Mouse (Mus musculus): ENCODE measurements around the gene Vgf.

Vgf gene

DNA sequence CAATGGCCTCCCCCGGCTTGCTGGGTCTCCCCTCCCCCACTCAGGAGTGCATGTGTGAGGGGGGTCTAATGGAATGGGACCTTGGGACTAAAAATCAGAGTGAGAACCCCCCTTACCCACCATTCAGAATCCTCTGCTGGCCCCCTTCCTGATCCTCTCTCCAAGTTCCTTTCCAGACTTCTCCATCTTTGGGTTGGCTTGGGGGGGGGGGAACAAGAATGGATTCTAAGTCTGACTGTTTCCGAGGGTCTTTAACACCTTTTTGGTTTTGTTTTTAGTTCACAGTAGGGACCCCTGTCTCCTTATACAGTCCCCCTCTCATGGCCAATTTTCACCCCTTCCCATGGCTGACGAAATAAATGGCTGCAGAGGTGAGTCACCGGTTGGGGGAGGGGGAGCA is at the start of gene Vgf:
Gene Vgf, plus strand, starts transcription at position 301 of the 400 bp plus-strand sequence.
- no peak for DNase-seq (ENCODE audit: low read depth, low spot score)

DNA sequence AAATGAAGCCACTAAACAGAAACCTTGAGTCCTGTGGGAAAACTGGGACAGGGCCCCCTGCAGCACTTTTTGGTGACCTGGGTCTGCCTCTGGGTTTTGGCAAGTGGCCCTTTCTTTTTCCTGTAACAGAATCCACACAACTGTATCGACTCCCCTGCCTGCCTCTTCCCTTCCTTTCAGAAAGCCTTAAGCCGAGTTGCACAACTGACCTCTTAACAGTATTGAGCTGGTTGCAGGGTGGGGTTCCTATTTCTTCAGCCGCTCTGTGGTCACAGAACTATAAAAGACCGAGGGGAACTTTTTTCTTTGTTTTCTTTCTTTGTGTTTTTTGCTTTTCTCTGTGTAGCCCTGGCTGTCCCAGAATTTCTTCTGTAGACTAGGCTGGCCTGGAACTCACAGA is 48.4 kb upstream of the Vgf start:
- DNase-seq (ENCODE audit: low read depth, low spot score), result no peak

DNA sequence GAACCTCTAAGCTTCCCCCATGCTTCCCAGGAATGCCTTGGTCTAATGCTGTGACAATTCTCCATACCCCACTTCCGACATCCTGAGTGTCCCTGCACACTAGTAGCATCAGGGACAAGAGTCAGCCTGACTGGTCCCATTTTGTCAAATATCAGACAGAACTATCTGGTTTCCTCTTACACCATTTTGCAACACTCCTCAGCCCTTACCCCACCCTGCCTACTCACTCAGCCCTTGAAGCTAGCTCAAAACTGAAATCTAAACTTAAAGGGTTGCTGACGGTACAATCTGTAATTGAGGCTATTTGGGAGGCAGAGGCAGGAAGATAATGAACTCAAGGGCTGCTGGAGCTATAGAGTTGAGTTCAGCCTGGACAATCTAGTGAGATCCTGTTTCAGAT is 46.4 kb upstream of the Vgf start:
- no peak for DNase-seq (ENCODE audit: low read depth, low spot score)

DNA sequence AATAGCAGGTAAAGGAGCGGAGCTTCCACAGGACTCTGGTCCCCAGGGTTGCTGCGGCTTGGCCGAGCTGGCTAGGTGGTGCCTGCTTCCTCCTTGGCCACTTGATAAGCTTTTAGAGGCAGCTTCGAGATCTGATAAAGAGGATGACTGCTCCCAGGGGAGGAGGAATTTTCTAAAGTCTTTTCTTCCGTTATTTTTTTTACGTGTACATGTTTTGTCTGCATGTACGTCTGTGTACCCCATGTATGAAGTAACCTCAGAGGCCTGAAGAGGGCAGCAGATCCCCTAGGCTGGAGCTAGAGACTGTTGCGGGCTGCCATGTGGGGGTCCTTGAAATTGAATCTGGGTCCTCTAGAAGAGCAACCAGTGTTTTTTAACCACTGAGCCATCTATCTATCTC is 45.2 kb upstream of the Vgf start:
- DNase-seq (ENCODE audit: low read depth, low spot score), result no peak

DNA sequence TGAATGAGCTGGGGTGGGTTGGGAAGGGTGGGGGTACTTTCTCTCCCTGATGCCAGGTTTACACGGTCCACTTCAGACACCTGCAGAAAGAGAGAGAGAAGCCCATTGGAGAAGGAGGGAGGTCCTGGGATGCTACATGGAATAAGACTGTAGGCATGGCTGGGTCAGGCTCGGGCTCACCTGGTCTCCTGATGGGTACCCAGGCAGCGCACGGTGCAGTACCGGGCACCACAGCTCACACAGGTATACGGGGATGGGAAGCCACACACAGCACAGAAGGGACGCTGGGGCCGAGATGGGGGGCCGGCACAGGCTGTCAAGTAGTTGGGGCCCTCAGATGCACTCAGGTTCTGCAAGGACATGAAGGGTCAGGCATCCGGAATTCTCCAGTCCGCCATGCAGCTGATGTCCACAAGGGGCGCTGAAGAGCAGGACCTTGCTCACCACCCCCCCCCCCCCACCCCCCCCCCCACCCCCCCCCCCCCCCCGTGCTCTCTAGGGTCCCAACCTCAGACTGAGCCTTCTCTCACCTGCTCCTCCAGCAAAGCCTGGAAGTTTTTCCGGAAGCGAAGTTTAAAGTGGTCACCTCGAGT is 43.8 kb upstream of the Vgf start:
- peak; percentile 29 for DNase-seq (ENCODE audit: low read depth, low spot score)

DNA sequence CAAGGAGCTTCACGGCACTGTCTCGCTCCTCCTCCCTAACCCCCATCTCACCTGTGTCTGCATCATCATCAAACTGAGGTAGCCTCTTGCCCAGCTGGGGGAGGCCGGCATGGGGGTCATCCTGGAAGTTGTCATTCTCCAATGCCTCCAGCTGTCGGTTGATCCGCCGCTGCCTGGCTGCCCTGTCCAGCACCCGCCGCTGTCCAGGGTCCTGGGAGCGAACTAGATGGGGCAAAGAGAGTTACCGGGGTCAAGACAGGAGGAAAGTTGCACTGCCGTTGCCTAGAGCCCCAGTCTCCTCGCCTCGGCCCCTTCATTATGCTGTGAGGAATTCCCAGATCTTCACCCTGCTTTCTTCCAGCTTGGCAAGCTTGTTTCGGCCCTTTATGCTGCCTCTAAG is 41.4 kb upstream of the Vgf start:
- DNase-seq (ENCODE audit: low read depth, low spot score), result no peak

DNA sequence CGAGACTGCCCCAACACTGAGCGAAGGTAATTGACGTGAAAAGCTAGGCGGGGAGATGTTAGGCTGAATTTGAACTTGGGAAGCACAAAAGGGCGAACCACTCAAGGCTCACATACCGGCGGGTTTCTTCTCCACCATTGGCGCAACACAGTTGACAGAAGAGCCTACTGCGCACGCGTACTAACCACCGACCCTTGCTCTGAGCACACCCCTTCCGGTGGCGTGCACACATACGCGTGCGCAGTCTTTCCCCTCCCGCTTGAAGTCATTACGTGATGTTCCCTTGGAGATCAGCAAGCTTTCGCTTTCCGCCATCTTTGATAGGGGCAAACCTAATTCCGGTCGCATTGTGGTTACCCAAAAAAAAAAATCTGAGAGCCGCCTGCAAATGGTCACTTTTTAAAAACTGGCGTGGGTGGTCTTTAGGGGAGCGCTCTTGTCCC is 39.5 kb upstream of the Vgf start, which contains the start of gene Plod3:
Gene Plod3, plus strand, starts transcription at position 325 of the 443 bp plus-strand sequence.
- DNase-seq (ENCODE audit: low read depth, low spot score), result peak; percentile 99

DNA sequence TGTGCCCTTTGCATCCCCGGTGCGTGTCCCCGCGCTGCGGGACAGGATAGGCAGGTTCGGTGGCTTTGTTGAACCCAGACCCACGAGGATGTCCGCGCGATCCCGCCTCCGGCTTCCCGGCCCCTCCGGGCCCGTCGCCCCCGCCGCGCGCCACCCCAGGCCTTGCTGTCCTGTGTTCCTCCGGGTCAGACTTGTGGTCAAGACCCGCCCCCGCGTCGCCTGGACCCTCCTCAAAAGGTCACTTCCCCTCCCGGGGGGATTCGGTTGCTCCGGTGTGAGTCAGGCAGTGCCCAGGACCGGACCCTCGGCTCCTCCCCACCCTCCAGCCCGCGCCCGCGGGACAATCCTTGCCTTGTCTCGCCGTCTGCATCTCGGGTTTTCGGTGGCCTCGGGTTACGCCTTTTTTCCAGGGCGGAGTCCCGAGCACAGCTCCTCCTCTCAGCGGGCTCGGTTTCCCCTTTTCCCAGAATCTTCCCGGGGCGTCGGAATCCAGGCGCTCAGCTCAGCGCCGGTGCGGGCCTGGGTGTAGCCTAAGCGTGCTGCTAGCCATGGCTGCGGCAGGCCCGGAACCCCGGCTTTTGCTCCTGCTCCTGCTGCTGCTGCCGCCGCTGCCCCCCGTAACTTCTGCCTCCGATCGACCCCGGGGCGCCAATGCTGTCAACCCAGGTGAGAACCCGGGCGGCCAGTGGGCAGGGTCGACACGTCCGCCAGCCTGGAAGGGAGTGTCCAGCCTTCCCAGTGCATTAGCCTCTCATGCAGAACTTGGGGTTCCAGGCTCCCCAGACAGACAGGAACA is 38.9 kb upstream of the Vgf start:
- DNase-seq (ENCODE audit: low read depth, low spot score), result peak; percentile 65

DNA sequence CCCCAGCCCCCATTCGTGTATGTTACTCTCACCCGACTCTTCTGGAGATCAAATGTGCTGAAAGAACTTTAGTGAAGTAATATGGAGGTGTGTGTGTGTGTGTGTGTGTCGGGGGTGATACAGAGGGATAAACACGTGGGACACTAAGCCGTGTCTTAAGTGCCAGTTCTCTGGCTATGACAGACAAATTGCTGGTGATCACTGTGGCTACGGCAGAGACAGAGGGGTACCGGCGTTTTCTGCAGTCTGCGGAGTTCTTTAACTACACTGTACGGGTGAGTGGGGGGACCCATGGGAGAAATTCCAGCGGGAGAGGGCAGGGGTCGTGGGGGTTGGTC is 38.3 kb upstream of the Vgf start, which contains the start of gene Znhit1:
Gene Znhit1, minus strand, starts transcription at position 88 of the 338 bp plus-strand sequence.
- DNase-seq (ENCODE audit: low read depth, low spot score), result no peak

DNA sequence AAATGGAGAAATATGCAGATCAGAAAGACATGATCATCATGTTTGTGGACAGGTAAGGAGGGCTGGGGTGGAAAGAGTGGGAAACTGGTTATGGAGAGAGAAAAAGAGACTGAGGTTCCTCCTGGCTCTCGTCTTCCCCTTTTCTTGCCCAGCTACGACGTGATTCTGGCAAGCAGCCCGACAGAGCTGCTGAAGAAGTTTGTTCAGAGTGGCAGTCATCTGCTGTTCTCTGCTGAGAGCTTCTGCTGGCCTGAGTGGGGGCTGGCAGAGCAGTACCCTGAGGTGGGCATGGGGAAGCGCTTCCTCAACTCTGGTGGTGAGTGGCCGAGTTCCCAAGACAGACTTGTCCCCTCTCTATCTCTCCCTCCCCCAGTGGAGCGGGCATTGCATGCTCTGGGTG is 37.8 kb upstream of the Vgf start:
- DNase-seq (ENCODE audit: low read depth, low spot score), result no peak

DNA sequence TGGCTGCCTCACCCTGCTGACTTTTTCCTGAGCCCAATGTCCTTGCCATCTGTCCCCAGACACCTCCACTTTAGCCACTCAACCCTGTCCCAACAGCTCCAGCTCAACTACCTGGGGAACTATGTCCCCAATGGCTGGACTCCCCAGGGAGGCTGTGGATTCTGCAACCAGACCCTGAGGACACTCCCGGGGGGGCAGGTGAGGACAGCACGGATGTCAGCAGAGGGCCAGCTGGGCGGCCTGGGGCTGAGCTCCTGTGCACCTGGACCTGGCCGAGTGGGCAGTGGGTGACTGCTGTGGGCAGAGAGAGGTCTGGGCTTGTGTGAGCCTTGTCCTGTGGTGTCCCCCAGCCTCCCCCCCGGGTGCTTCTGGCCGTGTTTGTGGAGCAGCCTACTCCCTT is 36.4 kb upstream of the Vgf start:
- no peak for DNase-seq (ENCODE audit: low read depth, low spot score)

DNA sequence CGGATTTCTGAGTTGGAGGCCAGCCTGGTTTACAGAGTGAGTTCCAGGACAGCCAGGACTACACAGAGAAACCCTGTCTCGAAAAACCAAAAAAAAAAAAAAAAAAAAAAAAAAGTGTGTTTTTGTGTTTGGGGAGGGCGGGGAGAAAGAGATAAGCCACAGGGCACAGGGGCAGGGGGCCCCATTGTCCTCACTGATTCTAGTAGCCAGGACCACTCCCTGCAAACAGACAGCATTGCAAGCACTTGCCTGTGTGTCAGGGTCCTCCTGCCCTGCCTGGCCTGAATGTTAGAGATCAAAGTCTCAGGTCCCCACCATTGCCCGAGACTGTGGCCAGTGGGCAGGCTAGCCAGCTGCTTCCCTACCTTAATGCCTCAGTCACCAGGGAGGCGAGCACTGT is 26.7 kb upstream of the Vgf start:
- DNase-seq (ENCODE audit: low read depth, low spot score), result no peak

DNA sequence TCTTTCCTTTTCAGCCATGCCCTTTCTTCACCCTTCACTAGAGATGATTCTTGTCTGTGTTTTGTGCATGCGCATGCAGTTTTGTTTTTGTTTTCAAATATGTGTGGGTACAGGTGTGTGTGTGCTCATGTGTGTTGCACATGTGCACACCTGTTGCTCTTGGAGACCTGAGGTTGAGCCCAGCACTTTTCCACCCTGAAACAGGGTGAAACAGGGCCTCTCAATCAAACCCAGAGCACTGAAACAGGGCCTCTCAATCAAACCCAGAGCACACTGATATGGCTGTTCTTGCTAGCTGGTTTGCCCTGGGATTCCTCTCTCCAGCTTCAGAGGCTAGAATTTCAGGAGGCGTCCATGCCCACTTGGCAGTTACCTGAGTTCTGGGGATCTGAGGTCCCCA is 25.6 kb upstream of the Vgf start:
- no peak for DNase-seq (ENCODE audit: low read depth, low spot score)

DNA sequence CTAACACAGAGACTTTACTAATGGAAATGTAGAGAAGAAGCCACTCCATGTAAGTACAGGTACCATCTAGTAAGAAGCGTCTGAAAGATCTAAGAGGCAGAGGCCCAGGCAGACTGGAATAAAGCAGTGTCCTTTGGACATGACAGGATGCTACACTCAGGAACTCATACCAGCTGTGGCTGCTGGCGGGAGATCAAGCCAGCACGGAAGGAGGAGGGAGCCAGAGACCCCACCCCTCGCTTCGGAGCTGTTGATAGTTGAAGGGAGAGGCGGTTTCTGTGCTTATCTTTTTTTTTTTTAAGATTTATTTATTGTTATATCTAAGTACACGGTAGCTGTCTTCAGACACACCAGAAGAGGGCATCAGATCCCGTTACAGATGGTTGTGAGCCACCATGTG is 18.9 kb upstream of the Vgf start:
- no peak for DNase-seq (ENCODE audit: low read depth, low spot score)

DNA sequence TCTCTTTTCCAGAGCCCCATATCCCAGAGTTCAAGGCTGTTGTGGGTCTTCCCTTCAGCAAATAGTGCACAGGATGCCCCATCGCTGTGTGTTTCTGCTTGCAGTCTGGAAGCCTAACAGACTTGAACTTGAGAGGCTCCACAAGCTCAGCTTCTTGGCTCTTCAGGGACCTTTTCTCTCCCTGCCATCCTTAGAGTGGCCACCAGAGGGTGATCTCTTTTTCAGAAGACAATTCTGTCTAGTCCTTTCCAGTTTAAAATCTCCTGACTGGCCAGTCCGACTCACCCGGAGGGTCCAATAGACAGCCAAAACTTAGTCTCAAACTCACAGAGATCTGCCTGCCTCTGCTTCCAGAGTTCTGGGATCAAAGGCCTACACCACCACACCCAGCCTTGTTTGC is 16.2 kb upstream of the Vgf start:
- peak; percentile 29 for DNase-seq (ENCODE audit: low read depth, low spot score)

DNA sequence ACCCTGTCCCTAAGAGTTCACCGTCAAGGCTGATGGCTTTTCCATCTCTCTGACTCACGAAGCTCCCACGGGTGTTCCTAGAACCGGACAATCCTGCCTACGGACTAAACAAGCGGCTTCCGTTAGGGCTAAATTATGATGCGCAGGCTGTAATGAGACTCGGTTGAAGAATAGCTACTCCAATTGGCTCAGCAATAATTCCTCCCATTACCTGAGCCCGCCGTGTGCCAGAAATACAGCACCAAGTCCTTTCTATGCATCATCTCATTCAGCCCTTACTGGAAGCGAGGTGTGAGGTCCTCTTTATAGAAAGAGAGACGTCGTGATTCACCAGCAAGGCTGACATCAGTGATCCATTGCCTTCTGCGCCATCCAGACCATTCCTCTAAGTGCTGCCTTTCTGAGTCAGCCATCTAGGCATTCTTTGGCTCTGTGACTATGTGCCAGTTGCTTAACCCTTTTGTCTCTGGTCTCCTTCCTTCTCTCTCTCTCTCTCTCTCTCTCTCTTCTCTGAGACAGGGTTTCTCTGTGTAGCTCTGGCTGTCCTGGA is 13.7 kb upstream of the Vgf start:
- no peak for DNase-seq (ENCODE audit: low read depth, low spot score)

DNA sequence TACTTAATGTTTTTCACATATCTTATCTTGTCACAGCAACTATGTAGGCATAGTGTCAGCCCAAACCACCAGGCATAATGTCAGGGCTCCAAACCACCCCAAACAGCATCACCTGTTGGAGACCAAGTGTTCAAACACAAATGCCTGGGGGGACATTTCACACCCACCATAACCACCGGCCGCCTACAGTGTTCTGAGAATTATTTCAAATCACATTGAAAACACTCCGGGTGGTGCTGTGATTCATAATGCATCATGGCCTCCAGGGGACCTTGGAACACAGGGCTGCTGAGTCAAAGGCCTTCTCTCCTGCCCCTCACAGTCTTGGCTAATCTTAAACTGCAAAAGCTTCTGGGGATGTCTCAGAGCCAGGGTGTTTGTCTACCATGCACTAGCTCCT is 10.3 kb upstream of the Vgf start:
- DNase-seq (ENCODE audit: low read depth, low spot score), result no peak

DNA sequence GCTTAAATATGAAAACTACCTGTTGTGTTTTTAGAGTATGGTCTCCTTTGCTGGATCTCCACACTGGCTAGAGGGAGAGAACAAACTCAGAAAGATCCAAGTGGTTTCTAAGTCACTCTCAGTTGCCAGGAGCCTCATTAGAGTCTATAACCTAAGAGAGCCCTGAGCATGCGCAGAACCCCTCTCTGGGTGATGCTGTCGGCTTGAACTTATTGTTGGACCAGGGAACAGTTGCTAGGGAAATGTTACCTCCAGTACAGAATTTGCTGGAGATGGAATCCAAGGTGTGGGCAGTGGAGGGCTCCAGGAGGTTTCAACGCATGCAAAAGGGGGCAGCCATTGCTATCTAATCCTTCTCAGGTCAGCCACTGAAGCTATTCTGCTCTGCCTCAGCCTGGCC is 1.9 kb upstream of the Vgf start:
- no peak for DNase-seq (ENCODE audit: low read depth, low spot score)

DNA sequence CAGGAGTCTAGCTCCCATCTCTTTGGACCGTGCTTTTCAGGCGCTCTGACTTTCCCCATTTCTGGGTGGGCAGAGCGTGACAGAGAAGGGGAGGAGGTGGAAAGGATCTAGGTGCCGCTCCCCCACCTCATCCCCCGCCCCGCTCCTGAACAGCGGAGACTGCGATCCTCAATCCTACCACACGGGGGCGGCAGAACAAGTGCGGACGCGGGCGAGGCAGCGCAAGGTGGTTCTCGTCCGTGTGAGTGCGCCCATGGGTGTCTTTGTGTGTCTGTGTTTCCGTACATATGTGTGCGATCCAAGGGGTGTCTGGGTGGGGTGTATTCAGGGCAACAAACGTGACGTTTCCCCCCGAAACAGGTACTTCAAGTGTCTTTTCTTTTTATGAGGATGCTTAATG is 1.1 kb upstream of the Vgf start:
- DNase-seq (ENCODE audit: low read depth, low spot score), result peak; percentile 77

DNA sequence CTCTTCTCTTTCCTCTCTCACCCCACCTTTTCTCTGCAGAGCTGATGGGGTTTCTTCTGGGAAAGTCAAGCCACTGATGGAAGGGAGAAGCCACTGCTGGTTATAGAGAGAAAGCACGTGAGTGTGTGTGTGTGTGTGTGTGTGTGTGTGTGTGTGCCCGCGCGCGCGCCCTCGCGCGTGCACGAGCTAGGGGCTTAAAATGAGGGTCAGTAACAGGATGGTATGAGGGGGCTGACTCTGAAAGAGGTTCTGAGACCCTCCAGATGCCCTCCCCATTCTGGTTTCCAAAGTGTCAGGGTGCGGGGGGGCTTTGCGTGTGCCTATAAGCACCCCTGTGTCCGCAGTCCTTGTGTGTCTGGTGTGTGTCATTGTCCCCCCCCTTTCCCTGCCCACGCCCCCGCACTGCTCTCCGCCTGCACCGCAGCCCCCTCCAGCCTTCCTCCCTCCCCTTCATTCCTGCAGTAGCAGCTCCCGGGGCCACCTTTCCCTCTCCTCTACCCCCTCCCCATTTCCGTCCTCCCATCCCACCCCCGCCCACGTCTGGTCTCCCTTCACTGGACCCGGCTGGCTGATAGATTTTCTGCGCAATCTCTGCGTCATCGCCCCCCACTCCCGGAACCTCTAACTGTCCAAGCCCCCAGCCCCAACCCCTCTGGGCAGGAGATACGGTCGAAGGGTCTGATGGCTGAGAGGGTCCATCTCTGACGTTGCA is 2.5 kb downstream of the Vgf start:
- peak; percentile 18 for DNase-seq (ENCODE audit: low read depth, low spot score)

DNA sequence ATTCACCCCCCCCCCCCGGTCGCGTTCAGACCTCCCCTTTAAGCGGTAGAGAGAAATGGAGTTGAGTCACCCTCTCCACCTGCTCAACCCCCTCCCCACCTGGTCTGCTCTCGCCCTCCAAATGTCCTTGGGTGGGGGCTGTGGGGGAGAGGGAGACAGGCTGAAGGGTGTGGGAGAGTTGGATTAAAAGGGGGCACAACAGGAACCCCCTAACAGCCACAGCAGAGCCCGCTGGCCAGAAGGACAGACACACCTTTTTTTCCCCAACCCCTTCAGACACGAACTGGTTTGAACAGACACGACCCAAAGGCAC is 3.0 kb downstream of the Vgf start:
- DNase-seq (ENCODE audit: low read depth, low spot score), result peak; percentile 10

DNA sequence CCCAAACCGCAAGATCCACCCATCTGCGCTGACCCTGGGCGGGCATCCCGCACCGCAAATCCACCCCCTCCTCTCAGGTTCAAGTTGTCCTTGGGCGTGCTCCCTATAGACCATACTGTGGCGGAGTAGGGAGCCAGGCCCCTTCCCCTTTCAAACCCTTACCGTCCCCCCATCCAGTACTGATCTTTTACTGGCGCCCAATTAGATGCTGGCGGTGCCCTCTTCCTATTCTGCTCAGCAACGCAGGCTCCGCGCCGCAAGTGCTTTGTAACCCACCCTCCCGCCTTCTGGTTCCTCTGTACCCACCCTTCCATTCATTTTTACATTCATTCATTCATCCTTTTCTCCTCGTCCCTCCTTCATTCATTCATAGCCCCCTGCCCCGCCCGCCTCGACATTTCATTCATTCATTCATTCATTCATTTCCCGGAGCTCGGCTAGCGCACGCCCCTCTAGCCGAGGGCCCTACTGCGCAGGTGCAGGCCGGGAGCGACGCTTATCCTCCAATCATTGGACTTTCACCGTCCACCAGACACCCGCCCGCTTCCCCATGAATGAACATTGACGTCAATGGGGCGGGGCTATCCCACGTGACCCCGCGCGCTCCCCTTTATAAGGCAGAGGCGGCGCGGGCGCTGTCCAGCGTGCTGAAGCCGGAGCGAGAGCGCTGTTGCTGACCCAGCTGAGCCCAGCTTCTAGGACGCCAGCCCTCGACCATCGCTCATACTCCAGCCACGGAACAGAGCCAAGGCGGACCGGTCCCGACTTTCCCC is 3.6 kb downstream of the Vgf start:
- DNase-seq (ENCODE audit: low read depth, low spot score), result peak; percentile 93

Measured in CD4-positive helper T cell, adult 2 months (primary cell).